Mouse (Mus musculus) mammary gland, adult 2 months (tissue): ENCODE results near the gene Cd164l2. TPM values are rescaled to one million over a fixed set of nuclear protein-coding genes. Genes with fewer than 3 reads are reported as not detected.

Experiments
- polyA plus RNA-seq: library from polyadenylated mRNA; depleted of rRNA; stranded (reverse); fragments of >200 nt; gene quantifications from 2 replicates; pipeline ENCODE4 v1.2.3, GENCODE M21; 2012; ENCODE audit warnings: low replicate concordance; rRNA removed

The Cd164l2 gene
- 27.6 and 30.6 TPM in 2 replicates for polyA plus RNA-seq

GRCm38 (mm10) chr4:133211751-133212561 is at the start of gene Cd164l2, which contains the start of gene Gpr3:
TSS of gene Cd164l2 (plus strand) at chr4:133212131.
TSS of gene Gpr3 (minus strand) at chr4:133212536.

GRCm38 (mm10) chr4:133240490-133240921 is 28.6 kb downstream of the Cd164l2 start, which contains the start of gene Map3k6:
TSS of gene Map3k6 (plus strand) at chr4:133240818.

GRCm38 (mm10) chr4:133262882-133263281 is 51.0 kb downstream of the Cd164l2 start, which contains the start of gene Sytl1:
TSS of gene Sytl1 (minus strand) at chr4:133263113.

Other genes with a start within 250 kb of the Cd164l2 start
- 8.5 and 9.4 TPM in 2 replicates for gene Fgr, start 238.0 kb upstream of the Cd164l2 start, polyA plus RNA-seq
- 22.1 and 54.1 TPM in 2 replicates for gene Ahdc1, start 200.9 kb upstream of the Cd164l2 start, polyA plus RNA-seq
- 66.0 and 82.7 TPM in 2 replicates for gene Wasf2, start 81.6 kb upstream of the Cd164l2 start, polyA plus RNA-seq
- 0.59 and 0.90 TPM in 2 replicates for gene Gpr3, start 405 bp downstream of the Cd164l2 start, polyA plus RNA-seq
- gene Map3k6, start 28.7 kb downstream of the Cd164l2 start, polyA plus RNA-seq: 21.6 and 24.8 TPM in 2 replicates
- 19.4 and 30.3 TPM in 2 replicates for gene Sytl1, start 51.0 kb downstream of the Cd164l2 start, polyA plus RNA-seq
- gene Tmem222, start 65.7 kb downstream of the Cd164l2 start, polyA plus RNA-seq: 73.3 and 109 TPM in 2 replicates
- gene Wdtc1, start 141.3 kb downstream of the Cd164l2 start, polyA plus RNA-seq: 57.7 and 67.8 TPM in 2 replicates
- gene Slc9a1, start 157.6 kb downstream of the Cd164l2 start, polyA plus RNA-seq: 46.8 and 62.8 TPM in 2 replicates